Comparison of ENCODE assay signal across 30 mouse cellular contexts in genomic region chr5:134248608-134249244, GRCm38 (mm10). TPM values are rescaled to one million over a fixed set of nuclear protein-coding genes. Genes with fewer than 3 reads are reported as not detected.
DNase-seq lines count a peak whose midpoint lies in the region; ATAC-seq and TF ChIP-seq lines count a peak whose summit lies in the region.
"Had no signal": no experiment of that assay in that cellular context is flagged by ENCODE, and none has a peak within 500 bp of the region (broad histone marks: within the 10 kb centered on the region; RNA-seq: fewer than 3 reads in every experiment).

No protein-coding gene starts in this region.

- peaks cover 93% of the 10 kb centered on the region for H3K36me3 ChIP-seq in hindbrain, embryonic 15.5 days
- peaks cover 98% of the 10 kb centered on the region for H3K36me3 ChIP-seq in hindbrain, embryonic 10.5 days
- peaks cover 97% of the 10 kb centered on the region for H3K36me3 ChIP-seq in midbrain, embryonic 13.5 days
- H3K36me3 ChIP-seq in midbrain, embryonic 10.5 days: peaks cover 99% of the 10 kb centered on the region
- H3K36me3 ChIP-seq in stomach, postnatal 0 days (ENCODE audit: control insufficient read depth, insufficient read depth, low read length): peaks cover 66% of the 10 kb centered on the region

- H3K9me3 ChIP-seq in hindbrain, embryonic 15.5 days: no peaks in the 10 kb centered on the region
- H3K9me3 ChIP-seq in hindbrain, embryonic 10.5 days: no peaks in the 10 kb centered on the region
- H3K9me3 ChIP-seq in midbrain, embryonic 13.5 days: no peaks in the 10 kb centered on the region
- H3K9me3 ChIP-seq in midbrain, embryonic 10.5 days (replicated peaks): no peaks in the 10 kb centered on the region
- no peaks in the 10 kb centered on the region for H3K9me3 ChIP-seq in stomach, postnatal 0 days (ENCODE audit: control insufficient read depth, low read length)
- H3K9me3 ChIP-seq: heart, embryonic 12.5 days; kidney, embryonic 15.5 days; limb, embryonic 12.5 days; liver, embryonic 15.5 days; neural tube, embryonic 15.5 days had no signal

- no peaks in the 10 kb centered on the region for H3K4me1 ChIP-seq in hindbrain, embryonic 15.5 days (replicated peaks)
- no peaks in the 10 kb centered on the region for H3K4me1 ChIP-seq in hindbrain, embryonic 10.5 days (replicated peaks)
- H3K4me1 ChIP-seq in midbrain, embryonic 13.5 days (replicated peaks): no peaks in the 10 kb centered on the region
- no peaks in the 10 kb centered on the region for H3K4me1 ChIP-seq in midbrain, embryonic 10.5 days
- H3K4me1 ChIP-seq in stomach, postnatal 0 days (replicated peaks; ENCODE audit: control insufficient read depth, insufficient read depth): no peaks in the 10 kb centered on the region
- H3K4me1 ChIP-seq: heart, embryonic 12.5 days; kidney, embryonic 15.5 days; limb, embryonic 12.5 days; liver, embryonic 15.5 days; neural tube, embryonic 15.5 days had no signal

- no peaks in the 10 kb centered on the region for H3K27me3 ChIP-seq in hindbrain, embryonic 15.5 days
- H3K27me3 ChIP-seq in hindbrain, embryonic 10.5 days (ENCODE audit: insufficient read depth, poor library complexity, severe bottlenecking): no peaks in the 10 kb centered on the region
- H3K27me3 ChIP-seq in midbrain, embryonic 13.5 days: no peaks in the 10 kb centered on the region
- no peaks in the 10 kb centered on the region for H3K27me3 ChIP-seq in midbrain, embryonic 10.5 days (ENCODE audit: low read depth, poor library complexity, severe bottlenecking)
- H3K27me3 ChIP-seq in stomach, postnatal 0 days (ENCODE audit: control insufficient read depth, insufficient read depth, low read length): no peaks in the 10 kb centered on the region
- H3K27me3 ChIP-seq: heart, embryonic 12.5 days; kidney, embryonic 15.5 days; limb, embryonic 12.5 days; liver, embryonic 15.5 days; neural tube, embryonic 15.5 days had no signal

- no peak overlapping the region for H3K27ac ChIP-seq in hindbrain, embryonic 15.5 days (replicated peaks)
- H3K27ac ChIP-seq in hindbrain, embryonic 10.5 days: no peak overlapping the region
- 0 out of 2 replicates have a peak overlapping the region, but pooled peaks have one; percentile 3 for H3K27ac ChIP-seq in midbrain, embryonic 13.5 days
- H3K27ac ChIP-seq in midbrain, embryonic 10.5 days (replicated peaks): no peak overlapping the region
- H3K27ac ChIP-seq in stomach, postnatal 0 days (replicated peaks): peak overlapping the region; percentile 70
- H3K27ac ChIP-seq: heart, adult 2 months; kidney, embryonic 15.5 days; limb, embryonic 12.5 days; liver, embryonic 15.5 days; neural tube, embryonic 15.5 days had no signal

- no peak overlapping the region for H3K9ac ChIP-seq in hindbrain, embryonic 15.5 days
- no peak overlapping the region for H3K9ac ChIP-seq in midbrain, embryonic 13.5 days (replicated peaks)
- no peak overlapping the region for H3K9ac ChIP-seq in stomach, postnatal 0 days (ENCODE audit: low read length)
- H3K9ac ChIP-seq: forebrain, postnatal 0 days; heart, embryonic 12.5 days; kidney, embryonic 15.5 days; limb, embryonic 12.5 days; liver, embryonic 15.5 days; lung, embryonic 14.5 days; neural tube, embryonic 15.5 days had no signal

- 87% methylated on average over 14 of the region's 14 CpGs for WGBS in hindbrain, embryonic 15.5 days
- 93% methylated on average over 14 of the region's 14 CpGs for WGBS in hindbrain, embryonic 10.5 days
- 92% methylated on average over 14 of the region's 14 CpGs for WGBS in midbrain, embryonic 13.5 days
- 96% methylated on average over 14 of the region's 14 CpGs for WGBS in midbrain, embryonic 10.5 days
- 83% methylated on average over 14 of the region's 14 CpGs for WGBS in stomach, postnatal 0 days

- DNase-seq in hindbrain, embryonic 10.5 days (ENCODE audit: low spot score): no peak
- DNase-seq in midbrain, embryonic 10.5 days (ENCODE audit: low spot score): no peak
- DNase-seq in NIH3T3 (ENCODE audit: low read depth): peak; percentile 23
- DNase-seq in stomach, postnatal 0 days (ENCODE audit: low spot score): peak; percentile 49
- DNase-seq in kidney, postnatal 25 days: no peak
- DNase-seq: adrenal gland, postnatal 36 days; B cell, adult 2 months; cerebellum, adult 18-20 months; cerebellum, postnatal 14 days; forebrain, postnatal 0 days; gastrocnemius, postnatal 14 days; heart, adult 2 months; heart, postnatal 4 days; kidney, adult 18-20 months; kidney, postnatal 36 days; lung, embryonic 14.5 days; lung, postnatal 14 days; spleen, adult 18-20 months; thymus, adult 18-20 months; thymus, postnatal 25 days had no signal

- TF ChIP-seq EP300 in stomach, postnatal 0 days (optimal IDR thresholded peaks at IDR 0.05): no peak

- ATAC-seq in hindbrain, embryonic 15.5 days (ENCODE audit: low FRiP score, low read depth): peak; percentile 51; the same call in 1 of the 2 replicates
- no peak for ATAC-seq in midbrain, embryonic 13.5 days
- ATAC-seq in stomach, postnatal 0 days (ENCODE audit: low FRiP score, low TSS enrichment): peak; percentile 72
- ATAC-seq: forebrain, postnatal 0 days had no signal

- TF ChIP-seq CTCF in stomach, postnatal 0 days (IDR thresholded peaks at IDR 0.05; ENCODE audit: low read depth): no peak

- no peak overlapping the region for H3K4me2 ChIP-seq in hindbrain, embryonic 15.5 days
- H3K4me2 ChIP-seq in midbrain, embryonic 13.5 days (replicated peaks): no peak overlapping the region
- no peak overlapping the region for H3K4me2 ChIP-seq in stomach, postnatal 0 days (replicated peaks; ENCODE audit: low read depth)
- H3K4me2 ChIP-seq: heart, embryonic 12.5 days; kidney, embryonic 15.5 days; limb, embryonic 12.5 days; liver, embryonic 15.5 days; lung, embryonic 14.5 days; neural tube, embryonic 15.5 days had no signal

- no peak overlapping the region for H3K4me3 ChIP-seq in hindbrain, embryonic 15.5 days
- no peak overlapping the region for H3K4me3 ChIP-seq in hindbrain, embryonic 10.5 days
- H3K4me3 ChIP-seq in midbrain, embryonic 13.5 days (replicated peaks): no peak overlapping the region
- no peak overlapping the region for H3K4me3 ChIP-seq in midbrain, embryonic 10.5 days
- no peak overlapping the region for H3K4me3 ChIP-seq in stomach, postnatal 0 days (ENCODE audit: low read depth, low read length)
- H3K4me3 ChIP-seq: erythroblast, embryonic 14.5 days; heart, adult 2 months; heart, embryonic 12.5 days; kidney, embryonic 15.5 days; layer of hippocampus, adult 2 months; left cerebral cortex, adult 2 months; limb, embryonic 12.5 days; liver, embryonic 15.5 days; neural tube, embryonic 15.5 days had no signal

RNA-seq across cellular contexts. Expression of gene Ncf1, which starts 19.3 kb away (rescaled TPM):
- polyA plus RNA-seq in hindbrain, embryonic 15.5 days (2015; fragmentation: Nextera tagmentation; extraction: Ambion mirVana): 2.8 and 3.0 TPM in 2 replicates
- polyA plus RNA-seq in hindbrain, embryonic 10.5 days (2016; fragmentation: Nextera tagmentation; extraction: Ambion mirVana): 2.6 and 3.1 TPM in 2 replicates
- 1.6 and 2.3 TPM in 2 replicates for polyA plus RNA-seq in midbrain, embryonic 13.5 days (2015; fragmentation: Nextera tagmentation; extraction: Ambion mirVana)
- polyA plus RNA-seq in midbrain, embryonic 10.5 days (2016; fragmentation: Nextera tagmentation; extraction: Ambion mirVana): 2.6 and 2.7 TPM in 2 replicates
- 2.2 and 2.4 TPM in 2 replicates for polyA plus RNA-seq in stomach, postnatal 0 days (2015; fragmentation: Nextera tagmentation; extraction: Ambion mirVana)

Comparison
In these comparisons a context has a peak if more than half of its experiments do, and no peak if none do; other contexts are left out.
1. H3K27ac ChIP-seq: peak in midbrain, embryonic 13.5 days (single experiment) and stomach, postnatal 0 days (single experiment); none in hindbrain, embryonic 15.5 days (single experiment), hindbrain, embryonic 10.5 days (single experiment) and midbrain, embryonic 10.5 days (single experiment).
2. DNase-seq: peak in NIH3T3 (single experiment) and stomach, postnatal 0 days (single experiment); none in hindbrain, embryonic 10.5 days (single experiment), midbrain, embryonic 10.5 days (single experiment) and kidney, postnatal 25 days (0 of 2).